Mouse (Mus musculus): ENCODE measurements around the gene Wtap.

DNA sequence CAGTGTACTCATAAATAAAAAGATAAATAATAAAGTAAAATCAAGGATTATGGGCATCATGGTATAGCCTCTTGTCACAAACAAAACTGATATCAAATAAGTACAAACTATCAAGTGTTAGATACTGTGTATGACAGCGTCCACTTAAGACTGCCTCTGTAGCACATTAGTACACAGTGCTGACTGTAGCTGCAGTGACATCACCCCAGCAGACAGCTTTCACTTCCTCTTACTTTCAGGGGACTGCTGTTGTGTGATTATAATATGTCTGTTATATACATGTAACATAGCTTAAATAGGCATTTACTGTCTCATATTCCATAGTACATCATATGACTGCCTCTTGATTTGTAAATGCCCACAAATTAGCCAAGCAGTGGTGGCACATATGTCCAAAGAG, 72.9 kb downstream of the Wtap start:
- TF ChIP-seq POLR2A (IDR thresholded peaks at IDR 0.05; ENCODE audit: control insufficient read depth, extremely low read depth, insufficient read depth, low read length, poor library complexity) (no peak), CTCF (IDR thresholded peaks at IDR 0.05; ENCODE audit: borderline replicate concordance, control insufficient read depth, extremely low read depth, insufficient read depth, low read length, poor library complexity) (no peak)

All from thymus, adult 2 months (tissue).